Mouse (Mus musculus) ES-E14 (cell line): Measurements from ENCODE around the gene Prep. TPM values are rescaled to one million over a fixed set of nuclear protein-coding genes. Genes with fewer than 3 reads are reported as not detected.
A peak's percentile ranks its signal among the peaks of the same experiment; 100 is the strongest.
"Not testable (repeated sequence)": the region's sequence is repeated elsewhere in the genome, so short reads cannot be mapped to it uniquely, and the experiment has no call there.

ENCODE experiments used
- DNase-seq: peaks from one replicate; pipeline ENCODE4 v3.0.0-alpha.2; 2013; ENCODE audit warnings: low read depth, low spot score
- H3K27ac ChIP-seq: 2 replicates; pipeline ENCODE4 v1.5.1; 2012; ENCODE audit warnings: low read depth, mild to moderate bottlenecking, low read length, moderate library complexity, mixed read lengths; ENCODE audit not compliant: poor library complexity, insufficient read depth, severe bottlenecking
- H3K36me3 ChIP-seq: 2 replicates; pipeline ENCODE4 v1.6.1; 2012; ENCODE audit warnings: mild to moderate bottlenecking, low read length, moderate library complexity, mixed read lengths; ENCODE audit not compliant: control insufficient read depth, poor library complexity, insufficient read depth, severe bottlenecking
- H3K4me1 ChIP-seq, 2 experiments: fragments of 150-350 bp in 1 of 2; sonication (generic) in 1 of 2; 2 replicates each; pipeline ENCODE4 v1.6.1; 2012; ENCODE audit warnings: low read length in 2 of 2, mild to moderate bottlenecking in 1 of 2, mixed read lengths in 1 of 2; ENCODE audit not compliant: control insufficient read depth in 2 of 2, insufficient read depth in 2 of 2, poor library complexity in 1 of 2
- H3K4me3 ChIP-seq, 2 experiments: fragments of 150-350 bp in 1 of 2; sonication (generic) in 1 of 2; 2 replicates each; pipeline ENCODE4 v1.5.1; 2012; ENCODE audit warnings: low read length in 2 of 2, low read depth in 1 of 2, mild to moderate bottlenecking in 1 of 2, mixed read lengths in 1 of 2; ENCODE audit not compliant: insufficient read depth in 1 of 2, poor library complexity in 1 of 2, severe bottlenecking in 1 of 2
- H3K9ac ChIP-seq: 2 replicates; pipeline ENCODE4 v1.6.1; 2012; ENCODE audit warnings: low read depth, mild to moderate bottlenecking, low read length, mixed read lengths; ENCODE audit not compliant: poor library complexity, insufficient read depth, severe bottlenecking
- H3K9me3 ChIP-seq: fragments of 150-350 bp; sonication (generic); 2 replicates; pipeline ENCODE4 v1.6.1; 2012; ENCODE audit warnings: low read depth, mild to moderate bottlenecking, low read length; ENCODE audit not compliant: control insufficient read depth, insufficient read depth
- CHD2 ChIP-seq: IDR thresholded peaks from 2 replicates; pipeline ENCODE4 v1.6.1; 2014; ENCODE audit warnings: mild to moderate bottlenecking, low read depth, low read length, inconsistent platforms
- HCFC1 ChIP-seq: IDR thresholded peaks from 2 replicates; pipeline ENCODE4 v1.6.1; 2012; ENCODE audit warnings: low read length, inconsistent platforms, borderline replicate concordance; ENCODE audit not compliant: insufficient read depth
- MAFK ChIP-seq: IDR thresholded peaks from 2 replicates; pipeline ENCODE4 v1.6.1; 2014; ENCODE audit warnings: mild to moderate bottlenecking, low read depth, low read length, inconsistent platforms; ENCODE audit not compliant: insufficient read depth
- ZC3H11A ChIP-seq: IDR thresholded peaks from 2 replicates; pipeline ENCODE4 v1.6.1; 2012; ENCODE audit warnings: low read depth, mild to moderate bottlenecking, inconsistent platforms, low read length, borderline replicate concordance
- ZNF384 ChIP-seq: IDR thresholded peaks from 2 replicates; pipeline ENCODE4 v1.6.1; 2012; ENCODE audit warnings: low read depth, low read length, inconsistent platforms
- in situ Hi-C, 2 experiments: fragments of 600-800 bp; cut with MboI; formaldehyde crosslinking; loops; one replicate each; pipeline ENCODE4 v1.15.1; 2025; ENCODE audit warnings: low sequenced_read_pairs in 2 of 2, inconsistent platforms in 1 of 2; ENCODE audit not compliant: unreplicated experiment in 2 of 2
- total RNA-seq: library from RNA; depleted of rRNA; stranded (reverse); fragments of 300-350 nt; gene quantifications from 2 replicates; pipeline ENCODE4 v1.2.3, GENCODE M21; 2012

Prep gene
- total RNA-seq, 1 experiment, result 12.9 TPM

DNA sequence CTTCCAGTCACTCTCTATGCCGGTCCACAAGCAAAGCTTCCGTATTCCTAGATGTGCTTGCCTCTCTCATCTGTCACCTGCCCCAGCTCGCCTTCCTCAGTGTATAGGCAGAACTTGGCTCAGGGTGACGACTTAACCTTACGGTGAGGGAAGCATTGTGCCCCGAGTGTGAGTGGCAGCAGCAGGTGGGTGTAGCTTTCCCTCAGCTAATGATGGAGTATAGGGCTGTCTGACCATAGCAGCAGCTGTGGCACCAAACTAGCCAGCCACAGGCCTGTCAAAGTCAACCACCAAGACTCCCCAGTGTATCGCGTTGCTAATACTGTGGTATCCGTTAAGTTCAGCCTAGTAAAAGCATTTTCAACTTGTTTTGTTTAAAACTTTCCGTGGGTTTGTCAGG, 9.6 kb downstream of the Prep start:
- H3K9ac ChIP-seq, result no peak overlapping the region
- TF ChIP-seq CHD2 (no peak), ZC3H11A (no peak), HCFC1 (no peak), ZNF384 (no peak), MAFK (no peak)
- H3K4me3 ChIP-seq, result no peak overlapping the region
- in situ Hi-C loops, result no loop called here
- peaks cover 4 to 35% of the 10 kb centered on the region in 2 experiments for H3K4me1 ChIP-seq
- H3K27ac ChIP-seq, result no peak overlapping the region
- peaks cover 8% of the 10 kb centered on the region; the same call in 1 of the 2 replicates for H3K36me3 ChIP-seq
- no peak for DNase-seq
- H3K9me3 ChIP-seq, result no peaks in the 10 kb centered on the region

- in situ Hi-C loops, result no loop called here
- H3K27ac ChIP-seq, result no peak overlapping the region
- no peaks in the 10 kb centered on the region for H3K9me3 ChIP-seq
- no peak overlapping the region for H3K9ac ChIP-seq
- H3K4me3 ChIP-seq, result no peak overlapping the region
- peaks cover 8% of the 10 kb centered on the region; the same call in 1 of the 2 replicates for H3K36me3 ChIP-seq
- no peak for DNase-seq
- TF ChIP-seq ZC3H11A, result no peak
- TF ChIP-seq HCFC1, result no peak
- no peak for TF ChIP-seq ZNF384
- no peak for TF ChIP-seq CHD2
- peaks cover 0 to 36% of the 10 kb centered on the region in 2 experiments; a peak in 3 of 4 replicates for H3K4me1 ChIP-seq
These were observed 10.3 kb downstream of the Prep start for GRCm38 (mm10) chr10:45077353-45077752.

GRCm38 (mm10) chr10:45079756-45080155, 12.8 kb downstream of the Prep start:
- no peak overlapping the region for H3K4me3 ChIP-seq
- peaks cover 0 to 32% of the 10 kb centered on the region in 2 experiments; a peak in 2 of 4 replicates for H3K4me1 ChIP-seq
- no peak for TF ChIP-seq CHD2
- TF ChIP-seq MAFK, result no peak
- TF ChIP-seq ZNF384, result no peak
- no peak for TF ChIP-seq HCFC1
- TF ChIP-seq ZC3H11A, result no peak
- no peak for DNase-seq
- H3K36me3 ChIP-seq, result peaks cover 8% of the 10 kb centered on the region; the same call in 1 of the 2 replicates
- H3K9ac ChIP-seq, result no peak overlapping the region
- H3K9me3 ChIP-seq, result no peaks in the 10 kb centered on the region
- H3K27ac ChIP-seq, result no peak overlapping the region
- in situ Hi-C loops, result no loop called here

- in situ Hi-C loops, result no loop called here
- Histone ChIP-seq H3K4me1 (peaks cover 0 to 32% of the 10 kb centered on the region in 2 experiments; a peak in 2 of 4 replicates), H3K36me3 (peaks cover 8% of the 10 kb centered on the region; the same call in 1 of the 2 replicates), H3K27ac (no peak overlapping the region), H3K9ac (no peak overlapping the region), H3K4me3 (no peak overlapping the region), H3K9me3 (no peaks in the 10 kb centered on the region)
- TF ChIP-seq HCFC1, result no peak
- TF ChIP-seq ZC3H11A, result no peak
- TF ChIP-seq MAFK, result no peak
- no peak for TF ChIP-seq ZNF384
- no peak for TF ChIP-seq CHD2
- DNase-seq, result no peak
These were observed 13.5 kb downstream of the Prep start for GRCm38 (mm10) chr10:45080490-45080889.

DNA sequence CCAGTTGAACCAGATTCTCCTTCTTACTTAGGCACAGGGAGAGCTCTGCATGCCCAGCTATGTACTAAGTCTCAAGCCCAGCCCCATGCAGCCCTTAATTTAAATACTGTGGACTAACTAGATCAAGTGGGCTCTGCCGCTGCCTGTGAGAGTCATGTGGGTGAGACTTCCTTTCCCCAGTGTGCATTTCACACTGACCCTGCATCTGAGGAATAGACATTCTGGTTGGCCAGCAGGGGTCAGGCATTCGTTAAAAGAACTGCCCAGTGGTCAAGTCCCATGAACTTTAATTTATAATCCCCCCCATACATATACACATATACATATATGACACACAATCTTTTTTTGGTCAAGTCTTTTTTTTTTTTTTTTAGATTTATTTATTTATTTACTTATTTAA, 15.7 kb downstream of the Prep start:
- H3K4me3 ChIP-seq, result no peak overlapping the region
- H3K9ac ChIP-seq, result no peak overlapping the region
- H3K4me1 ChIP-seq, result peaks cover 0 to 26% of the 10 kb centered on the region in 2 experiments; a peak in 2 of 4 replicates
- DNase-seq, result no peak
- in situ Hi-C loops, result no loop called here
- peaks cover 10% of the 10 kb centered on the region; the same call in 1 of the 2 replicates for H3K36me3 ChIP-seq
- TF ChIP-seq ZNF384 (0 out of 2 replicates have a peak, but pooled peaks have one; percentile 35), MAFK (no peak), ZC3H11A (no peak)
- no peak overlapping the region for H3K27ac ChIP-seq
- H3K9me3 ChIP-seq, result no peaks in the 10 kb centered on the region

GRCm38 (mm10) chr10:45084002-45084401, 17.0 kb downstream of the Prep start:
- peaks cover 0 to 24% of the 10 kb centered on the region in 2 experiments; a peak in 2 of 4 replicates for H3K4me1 ChIP-seq
- H3K4me3 ChIP-seq, H3K9ac ChIP-seq, H3K27ac ChIP-seq, H3K9me3 ChIP-seq, DNase-seq, in situ Hi-C loops, H3K36me3 ChIP-seq: not testable (repeated sequence)
